Mouse (Mus musculus): ENCODE measurements around the gene Retreg3. TPM values are rescaled to one million over a fixed set of nuclear protein-coding genes. Genes with fewer than 3 reads are reported as not detected.
A peak's percentile ranks its signal among the peaks of the same experiment; 100 is the strongest.

Gene Retreg3
- 18.4 and 19.6 TPM in 2 replicates for polyA plus RNA-seq (2015; fragmentation: Nextera tagmentation; extraction: Ambion mirVana)

- H3K36me3 ChIP-seq (ENCODE audit: control insufficient read depth, insufficient read depth, low read length): peaks cover 13% of the 10 kb centered on the region
- H3K27me3 ChIP-seq (ENCODE audit: control insufficient read depth, insufficient read depth, low read depth, low read length): no peaks in the 10 kb centered on the region
- ATAC-seq (ENCODE audit: low read depth): peak; percentile 97
- no peaks in the 10 kb centered on the region for H3K9me3 ChIP-seq (ENCODE audit: control insufficient read depth, low read length)
- H3K4me3 ChIP-seq (ENCODE audit: low read length): peak within 1 kb of the TSS; percentile 90
- peak within 1 kb of the TSS; percentile 87 for H3K27ac ChIP-seq (ENCODE audit: low read length)
- H3K9ac ChIP-seq (ENCODE audit: low read length): peak within 1 kb of the TSS; percentile 91
- peak within 1 kb of the TSS; percentile 96 for H3K4me2 ChIP-seq (ENCODE audit: low read depth, low read length)
- WGBS: 0% methylated on average over 61 of the region's 61 CpGs
- peaks cover 19% of the 10 kb centered on the region for H3K4me1 ChIP-seq (replicated peaks; ENCODE audit: control insufficient read depth, insufficient read depth, low read length)
Observed at GRCm38 (mm10) chr11:101119761-101120544, at the start of gene Retreg3, which contains the start of gene Tubg1. TSS of gene Retreg3 (minus strand) at chr11:101119893. TSS of gene Tubg1 (plus strand) at chr11:101119938.

- peak overlapping the region; percentile 97 for H3K4me2 ChIP-seq (ENCODE audit: low read depth, low read length)
- no peaks in the 10 kb centered on the region for H3K9me3 ChIP-seq (ENCODE audit: control insufficient read depth, low read length)
- H3K27me3 ChIP-seq (ENCODE audit: control insufficient read depth, insufficient read depth, low read depth, low read length): peaks cover 7% of the 10 kb centered on the region; the same call in 1 of the 2 replicates
- ATAC-seq (ENCODE audit: low read depth): no peak
- H3K4me1 ChIP-seq (replicated peaks; ENCODE audit: control insufficient read depth, insufficient read depth, low read length): peaks cover 55% of the 10 kb centered on the region
- no peak overlapping the region for H3K27ac ChIP-seq (ENCODE audit: low read length)
- H3K4me3 ChIP-seq (ENCODE audit: low read length): peak overlapping the region; percentile 55
- H3K36me3 ChIP-seq (ENCODE audit: control insufficient read depth, insufficient read depth, low read length): peaks cover 35% of the 10 kb centered on the region
- 59% methylated on average over 18 of the region's 18 CpGs for WGBS
- peak overlapping the region; percentile 68 for H3K9ac ChIP-seq (ENCODE audit: low read length)
Observed at GRCm38 (mm10) chr11:101168301-101168980, 48.7 kb upstream of the Retreg3 start.

- Histone ChIP-seq H3K4me2 (ENCODE audit: low read depth, low read length) (peak overlapping the region; percentile 97), H3K27me3 (ENCODE audit: control insufficient read depth, insufficient read depth, low read depth, low read length) (peaks cover 7% of the 10 kb centered on the region; the same call in 1 of the 2 replicates), H3K4me1 (replicated peaks; ENCODE audit: control insufficient read depth, insufficient read depth, low read length) (peaks cover 55% of the 10 kb centered on the region), H3K9me3 (ENCODE audit: control insufficient read depth, low read length) (no peaks in the 10 kb centered on the region), H3K9ac (ENCODE audit: low read length) (0 out of 2 replicates have a peak overlapping the region, but pooled peaks have one; percentile 22), H3K27ac (ENCODE audit: low read length) (no peak overlapping the region), H3K36me3 (ENCODE audit: control insufficient read depth, insufficient read depth, low read length) (peaks cover 36% of the 10 kb centered on the region), H3K4me3 (ENCODE audit: low read length) (peak overlapping the region; percentile 55; the same call in 1 of the 2 replicates)
- WGBS: 69% methylated on average over 8 of the region's 8 CpGs
- no peak for ATAC-seq (ENCODE audit: low read depth)
Observed at GRCm38 (mm10) chr11:101167963-101168300, 48.2 kb upstream of the Retreg3 start.

- 78% methylated on average over 19 of the region's 19 CpGs for WGBS
- Histone ChIP-seq H3K9ac (ENCODE audit: low read length) (no peak overlapping the region), H3K27me3 (ENCODE audit: control insufficient read depth, insufficient read depth, low read depth, low read length) (peaks cover 7% of the 10 kb centered on the region; the same call in 1 of the 2 replicates), H3K4me3 (ENCODE audit: low read length) (no peak overlapping the region), H3K27ac (ENCODE audit: low read length) (no peak overlapping the region), H3K4me2 (ENCODE audit: low read depth, low read length) (no peak overlapping the region), H3K9me3 (ENCODE audit: control insufficient read depth, low read length) (no peaks in the 10 kb centered on the region), H3K36me3 (ENCODE audit: control insufficient read depth, insufficient read depth, low read length) (peaks cover 40% of the 10 kb centered on the region), H3K4me1 (replicated peaks; ENCODE audit: control insufficient read depth, insufficient read depth, low read length) (peaks cover 56% of the 10 kb centered on the region)
- no peak for ATAC-seq (ENCODE audit: low read depth)
Observed at GRCm38 (mm10) chr11:101167211-101167962, 47.7 kb upstream of the Retreg3 start.

GRCm38 (mm10) chr11:101166357-101166756 is 46.7 kb upstream of the Retreg3 start:
- peaks cover 7% of the 10 kb centered on the region; the same call in 1 of the 2 replicates for H3K27me3 ChIP-seq (ENCODE audit: control insufficient read depth, insufficient read depth, low read depth, low read length)
- WGBS: 76% methylated on average over 14 of the region's 14 CpGs
- H3K4me2 ChIP-seq (ENCODE audit: low read depth, low read length): no peak overlapping the region
- no peak overlapping the region for H3K9ac ChIP-seq (ENCODE audit: low read length)
- H3K9me3 ChIP-seq (ENCODE audit: control insufficient read depth, low read length): no peaks in the 10 kb centered on the region
- H3K4me1 ChIP-seq (replicated peaks; ENCODE audit: control insufficient read depth, insufficient read depth, low read length): peaks cover 51% of the 10 kb centered on the region
- peaks cover 46% of the 10 kb centered on the region for H3K36me3 ChIP-seq (ENCODE audit: control insufficient read depth, insufficient read depth, low read length)
- no peak overlapping the region for H3K4me3 ChIP-seq (ENCODE audit: low read length)
- no peak for ATAC-seq (ENCODE audit: low read depth)
- H3K27ac ChIP-seq (ENCODE audit: low read length): no peak overlapping the region

GRCm38 (mm10) chr11:101164677-101165580 is 45.2 kb upstream of the Retreg3 start:
- peak overlapping the region; percentile 55 for H3K27ac ChIP-seq (ENCODE audit: low read length)
- H3K4me2 ChIP-seq (ENCODE audit: low read depth, low read length): no peak overlapping the region

GRCm38 (mm10) chr11:101164351-101164665 is 44.6 kb upstream of the Retreg3 start:
- Histone ChIP-seq H3K4me2 (ENCODE audit: low read depth, low read length) (no peak overlapping the region), H3K27ac (ENCODE audit: low read length) (no peak overlapping the region), H3K9me3 (ENCODE audit: control insufficient read depth, low read length) (no peaks in the 10 kb centered on the region), H3K36me3 (ENCODE audit: control insufficient read depth, insufficient read depth, low read length) (peaks cover 48% of the 10 kb centered on the region), H3K4me1 (replicated peaks; ENCODE audit: control insufficient read depth, insufficient read depth, low read length) (peaks cover 44% of the 10 kb centered on the region), H3K9ac (ENCODE audit: low read length) (no peak overlapping the region), H3K27me3 (ENCODE audit: control insufficient read depth, insufficient read depth, low read depth, low read length) (peaks cover 7% of the 10 kb centered on the region; the same call in 1 of the 2 replicates), H3K4me3 (ENCODE audit: low read length) (no peak overlapping the region)
- ATAC-seq (ENCODE audit: low read depth): no peak
- WGBS: 32% methylated on average over 21 of the region's 21 CpGs

More at GRCm38 (mm10) chr11:101164677-101165580, 45.2 kb upstream of the Retreg3 start:
- Histone ChIP-seq H3K9me3 (ENCODE audit: control insufficient read depth, low read length) (no peaks in the 10 kb centered on the region), H3K4me3 (ENCODE audit: low read length) (no peak overlapping the region), H3K27me3 (ENCODE audit: control insufficient read depth, insufficient read depth, low read depth, low read length) (peaks cover 7% of the 10 kb centered on the region; the same call in 1 of the 2 replicates), H3K36me3 (ENCODE audit: control insufficient read depth, insufficient read depth, low read length) (peaks cover 48% of the 10 kb centered on the region), H3K4me1 (replicated peaks; ENCODE audit: control insufficient read depth, insufficient read depth, low read length) (peaks cover 50% of the 10 kb centered on the region), H3K9ac (ENCODE audit: low read length) (no peak overlapping the region)
- ATAC-seq (ENCODE audit: low read depth): peak; percentile 64
- 35% methylated on average over 35 of the region's 35 CpGs for WGBS
